Mouse (Mus musculus): ENCODE data around the gene Nfe2l2. TPM values are rescaled to one million over a fixed set of nuclear protein-coding genes. Genes with fewer than 3 reads are reported as not detected.
"Not testable (repeated sequence)": the region's sequence is repeated elsewhere in the genome, so short reads cannot be mapped to it uniquely, and the experiment has no call there.

The Nfe2l2 gene
- total and polyA plus RNA-seq, 2 experiments from 2014 or later, result 47.1 to 50.1 TPM

- no peaks in the 10 kb centered on the region; the same call in 1 of the 2 replicates for H3K4me1 ChIP-seq (ENCODE audit: control insufficient read depth, insufficient read depth)
- H3K4me2 ChIP-seq (ENCODE audit: low read depth, low read length), result no peak overlapping the region
- WGBS, result 86% methylated on average over 1 of the region's 1 CpGs
- ATAC-seq (ENCODE audit: insufficient read depth, low read depth) (no peak), DNase-seq (ENCODE audit: low spot score) (no peak)
- TF ChIP-seq CTCF (IDR thresholded peaks at IDR 0.05; ENCODE audit: low read depth) (no peak), EP300 (IDR thresholded peaks at IDR 0.05; ENCODE audit: low read depth) (no peak)
- H3K4me3 ChIP-seq (ENCODE audit: low read depth, low read length), result no peak overlapping the region
- no peak overlapping the region for H3K27ac ChIP-seq (ENCODE audit: low read depth)
- no peaks in the 10 kb centered on the region for H3K9me3 ChIP-seq (replicated peaks; ENCODE audit: control insufficient read depth, low read length)
- H3K9ac ChIP-seq (replicated peaks; ENCODE audit: low read depth, low read length), result no peak overlapping the region
- no peaks in the 10 kb centered on the region for H3K36me3 ChIP-seq (replicated peaks; ENCODE audit: control insufficient read depth, insufficient read depth, low read length)
- H3K27me3 ChIP-seq (ENCODE audit: control insufficient read depth, insufficient read depth, low read length), result no peaks in the 10 kb centered on the region
These were observed 54.0 kb downstream of the Nfe2l2 start for GRCm38 (mm10) chr2:75650437-75650836.

DNA sequence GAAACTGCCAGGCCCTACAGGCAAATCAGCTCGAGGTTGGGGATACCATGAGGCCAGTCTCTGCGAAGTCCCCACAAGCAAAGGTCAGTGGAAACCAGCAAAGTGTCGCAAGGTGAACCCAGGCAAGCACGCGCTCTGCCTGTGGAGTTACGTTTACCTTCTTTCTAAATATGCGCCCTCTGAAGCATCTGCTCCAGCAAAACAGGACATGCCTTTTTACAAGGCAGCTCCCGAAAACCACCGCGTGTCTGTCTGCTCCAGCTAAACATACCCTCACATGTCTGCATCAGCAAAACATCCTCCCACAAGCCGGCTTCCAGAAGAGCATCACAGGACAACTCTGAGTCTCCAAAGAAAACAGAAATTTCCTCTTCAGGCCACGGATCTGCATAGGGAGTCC lies 59.2 kb downstream of the Nfe2l2 start:
- DNase-seq (ENCODE audit: low spot score) (no peak), ATAC-seq (ENCODE audit: insufficient read depth, low read depth) (no peak)
- 89% methylated on average over 12 of the region's 12 CpGs for whole genome bisulfite sequencing
- TF ChIP-seq EP300 (IDR thresholded peaks at IDR 0.05; ENCODE audit: low read depth) (no peak), CTCF (IDR thresholded peaks at IDR 0.05; ENCODE audit: low read depth) (no peak)
- Histone ChIP-seq H3K9me3 (replicated peaks; ENCODE audit: control insufficient read depth, low read length) (peaks cover 5% of the 10 kb centered on the region; the same call in 1 of the 2 replicates), H3K36me3 (replicated peaks; ENCODE audit: control insufficient read depth, insufficient read depth, low read length) (no peaks in the 10 kb centered on the region), H3K27me3 (ENCODE audit: control insufficient read depth, insufficient read depth, low read length) (no peaks in the 10 kb centered on the region), H3K4me3 (ENCODE audit: low read depth, low read length) (no peak overlapping the region), H3K4me1 (ENCODE audit: control insufficient read depth, insufficient read depth) (peaks cover 11% of the 10 kb centered on the region), H3K27ac (ENCODE audit: low read depth) (no peak overlapping the region), H3K4me2 (ENCODE audit: low read depth, low read length) (no peak overlapping the region), H3K9ac (replicated peaks; ENCODE audit: low read depth, low read length) (no peak overlapping the region)

DNA sequence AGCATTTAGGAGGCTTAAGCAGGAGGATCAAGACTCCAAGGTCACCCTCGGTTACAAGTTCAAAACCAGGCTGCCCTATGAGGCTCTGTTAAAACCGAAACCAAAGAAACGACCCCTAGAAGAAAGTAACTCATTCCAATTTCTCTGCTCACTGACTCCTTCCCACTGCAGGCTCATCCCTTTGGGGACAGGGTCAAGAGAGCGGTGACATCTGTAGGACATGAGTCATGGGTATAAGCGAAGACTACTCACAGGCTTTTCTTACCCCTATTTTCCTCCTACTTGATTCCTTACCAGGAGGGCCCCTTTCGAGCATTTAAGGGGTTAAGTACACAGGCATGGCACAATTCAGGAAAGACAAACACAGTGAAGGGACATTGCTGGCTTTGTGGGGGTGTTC lies 60.5 kb downstream of the Nfe2l2 start:
- Histone ChIP-seq H3K36me3 (replicated peaks; ENCODE audit: control insufficient read depth, insufficient read depth, low read length) (no peaks in the 10 kb centered on the region), H3K4me1 (ENCODE audit: control insufficient read depth, insufficient read depth) (peaks cover 11% of the 10 kb centered on the region), H3K27ac (ENCODE audit: low read depth) (peak overlapping the region; percentile 87), H3K9me3 (replicated peaks; ENCODE audit: control insufficient read depth, low read length) (peaks cover 5% of the 10 kb centered on the region; the same call in 1 of the 2 replicates), H3K9ac (replicated peaks; ENCODE audit: low read depth, low read length) (no peak overlapping the region), H3K4me2 (ENCODE audit: low read depth, low read length) (no peak overlapping the region), H3K27me3 (ENCODE audit: control insufficient read depth, insufficient read depth, low read length) (no peaks in the 10 kb centered on the region), H3K4me3 (ENCODE audit: low read depth, low read length) (no peak overlapping the region)
- no peak for DNase-seq (ENCODE audit: low spot score)
- WGBS, result 86% methylated on average over 6 of the region's 6 CpGs
- TF ChIP-seq EP300 (IDR thresholded peaks at IDR 0.05; ENCODE audit: low read depth), result no peak
- TF ChIP-seq CTCF (IDR thresholded peaks at IDR 0.05; ENCODE audit: low read depth), result no peak
- ATAC-seq (ENCODE audit: insufficient read depth, low read depth), result no peak

- H3K4me2 ChIP-seq (ENCODE audit: low read depth, low read length), result no peak overlapping the region
- peak overlapping the region; percentile 87 for H3K27ac ChIP-seq (ENCODE audit: low read depth)
- H3K27me3 ChIP-seq (ENCODE audit: control insufficient read depth, insufficient read depth, low read length), result no peaks in the 10 kb centered on the region
- DNase-seq (ENCODE audit: low spot score) (peak; percentile 86), ATAC-seq (ENCODE audit: insufficient read depth, low read depth) (peak; percentile 91)
- H3K9me3 ChIP-seq (replicated peaks; ENCODE audit: control insufficient read depth, low read length), result peaks cover 5% of the 10 kb centered on the region; the same call in 1 of the 2 replicates
- 55% methylated on average over 8 of the region's 8 CpGs for WGBS
- H3K4me1 ChIP-seq (ENCODE audit: control insufficient read depth, insufficient read depth), result peaks cover 11% of the 10 kb centered on the region
- no peak overlapping the region for H3K9ac ChIP-seq (replicated peaks; ENCODE audit: low read depth, low read length)
- TF ChIP-seq CTCF (IDR thresholded peaks at IDR 0.05; ENCODE audit: low read depth) (no peak), EP300 (IDR thresholded peaks at IDR 0.05; ENCODE audit: low read depth) (0 out of 2 replicates have a peak, but pooled peaks have one; percentile 65)
- H3K4me3 ChIP-seq (ENCODE audit: low read depth, low read length), result no peak overlapping the region
- H3K36me3 ChIP-seq (replicated peaks; ENCODE audit: control insufficient read depth, insufficient read depth, low read length), result no peaks in the 10 kb centered on the region
These were observed 61.5 kb downstream of the Nfe2l2 start for GRCm38 (mm10) chr2:75642795-75643550.

- not testable (repeated sequence) for H3K4me2 ChIP-seq (ENCODE audit: low read depth, low read length); ATAC-seq (ENCODE audit: insufficient read depth, low read depth)
- 16% methylated on average over 4 of the region's 4 CpGs for WGBS
These were observed 62.1 kb downstream of the Nfe2l2 start for GRCm38 (mm10) chr2:75642312-75642711.

DNA sequence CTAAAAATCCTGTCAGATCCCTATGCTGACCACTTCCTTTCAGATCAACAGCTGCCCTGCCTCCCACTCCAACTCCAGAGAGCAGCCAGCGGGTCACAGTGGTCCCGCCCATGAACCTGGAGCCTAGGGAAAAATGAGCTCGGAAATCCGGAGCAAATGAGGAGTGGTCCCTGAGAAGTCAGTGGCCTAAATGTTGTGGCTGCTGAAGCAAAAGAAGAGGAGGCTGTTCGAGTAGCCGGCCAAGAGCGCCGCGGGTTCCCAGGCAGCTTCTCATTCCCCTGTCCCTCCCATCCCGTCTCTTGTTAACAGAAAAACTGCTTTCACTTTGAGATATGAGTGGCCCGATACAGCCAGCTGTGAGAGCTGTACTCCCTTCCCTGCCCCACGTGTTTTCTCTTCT lies 64.9 kb downstream of the Nfe2l2 start:
- not testable (repeated sequence) for H3K9me3 ChIP-seq (replicated peaks; ENCODE audit: control insufficient read depth, low read length); DNase-seq (ENCODE audit: low spot score); H3K36me3 ChIP-seq (replicated peaks; ENCODE audit: control insufficient read depth, insufficient read depth, low read length); H3K27me3 ChIP-seq (ENCODE audit: control insufficient read depth, insufficient read depth, low read length); ATAC-seq (ENCODE audit: insufficient read depth, low read depth); H3K9ac ChIP-seq (replicated peaks; ENCODE audit: low read depth, low read length)
- Histone ChIP-seq H3K4me1 (ENCODE audit: control insufficient read depth, insufficient read depth) (peaks cover 11% of the 10 kb centered on the region), H3K27ac (ENCODE audit: low read depth) (peak overlapping the region; percentile 81), H3K4me3 (ENCODE audit: low read depth, low read length) (0 out of 2 replicates have a peak overlapping the region, but pooled peaks have one; percentile 22), H3K4me2 (ENCODE audit: low read depth, low read length) (0 out of 2 replicates have a peak overlapping the region, but pooled peaks have one; percentile 21)
- WGBS, result 1% methylated on average over 8 of the region's 12 CpGs

More at GRCm38 (mm10) chr2:75642312-75642711, 62.1 kb downstream of the Nfe2l2 start:
- H3K9ac ChIP-seq (replicated peaks; ENCODE audit: low read depth, low read length); DNase-seq (ENCODE audit: low spot score); H3K36me3 ChIP-seq (replicated peaks; ENCODE audit: control insufficient read depth, insufficient read depth, low read length); H3K4me3 ChIP-seq (ENCODE audit: low read depth, low read length); H3K27ac ChIP-seq (ENCODE audit: low read depth); H3K27me3 ChIP-seq (ENCODE audit: control insufficient read depth, insufficient read depth, low read length); H3K9me3 ChIP-seq (replicated peaks; ENCODE audit: control insufficient read depth, low read length): not testable (repeated sequence)
- H3K4me1 ChIP-seq (ENCODE audit: control insufficient read depth, insufficient read depth), result peaks cover 11% of the 10 kb centered on the region

DNA sequence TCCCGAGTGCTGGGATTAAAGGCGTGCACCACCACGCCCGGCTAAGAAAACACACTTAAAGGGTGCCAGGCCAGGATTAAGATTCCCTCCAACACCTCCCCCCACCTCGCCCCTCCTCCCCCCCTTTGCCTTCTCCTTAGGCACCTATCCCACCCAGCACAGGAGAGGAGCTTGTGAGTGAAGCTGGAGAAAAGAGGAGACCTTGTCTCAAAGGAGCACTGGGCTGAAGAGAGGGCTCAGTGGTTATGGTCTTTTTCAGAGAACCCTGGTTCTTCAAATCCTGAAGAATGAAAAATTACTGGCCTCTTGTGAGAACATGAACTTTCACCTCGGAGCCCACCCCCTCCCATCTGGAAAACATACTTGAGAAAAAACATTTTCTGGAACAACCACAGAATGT lies 66.6 kb downstream of the Nfe2l2 start:
- H3K27ac ChIP-seq (ENCODE audit: low read depth), result 0 out of 2 replicates have a peak overlapping the region, but pooled peaks have one; percentile 25
- H3K36me3 ChIP-seq (replicated peaks; ENCODE audit: control insufficient read depth, insufficient read depth, low read length); ATAC-seq (ENCODE audit: insufficient read depth, low read depth); H3K9ac ChIP-seq (replicated peaks; ENCODE audit: low read depth, low read length); DNase-seq (ENCODE audit: low spot score); H3K4me1 ChIP-seq (ENCODE audit: control insufficient read depth, insufficient read depth); H3K4me2 ChIP-seq (ENCODE audit: low read depth, low read length); H3K4me3 ChIP-seq (ENCODE audit: low read depth, low read length); H3K27me3 ChIP-seq (ENCODE audit: control insufficient read depth, insufficient read depth, low read length); H3K9me3 ChIP-seq (replicated peaks; ENCODE audit: control insufficient read depth, low read length): not testable (repeated sequence)
- WGBS, result 88% methylated on average over 6 of the region's 6 CpGs

Measured in heart, postnatal 0 days (tissue).